Mouse (Mus musculus) right cerebral cortex, postnatal 36 days (tissue): ENCODE measurements around the gene Uhrf2.

Source experiments
- DNase-seq, 2 experiments: peaks; one replicate each; pipeline ENCODE4 v3.0.0; 2022; ENCODE audit warnings: low spot score in 2 of 2, mixed read lengths in 1 of 2

Uhrf2 gene

DNA sequence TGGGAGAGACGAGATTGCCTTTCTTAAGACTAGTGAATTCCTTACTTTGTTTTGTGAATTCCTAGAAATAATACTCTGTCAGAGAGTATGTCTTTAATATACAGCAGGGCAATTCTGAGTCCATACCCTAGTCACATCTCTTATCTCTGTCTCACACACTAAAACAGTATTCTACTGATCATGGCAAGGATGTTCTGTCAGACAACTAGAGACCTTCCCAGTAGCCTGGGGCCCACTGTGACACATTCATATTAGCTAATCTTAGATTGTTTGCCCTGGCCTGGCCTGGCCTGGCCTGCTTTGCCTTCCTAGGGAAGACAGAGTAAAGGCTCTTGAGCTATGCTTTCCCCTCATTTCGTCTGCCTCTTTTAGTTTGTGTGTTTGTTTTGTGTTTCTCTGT is 20.3 kb downstream of the Uhrf2 start:
- DNase-seq: no peak

DNA sequence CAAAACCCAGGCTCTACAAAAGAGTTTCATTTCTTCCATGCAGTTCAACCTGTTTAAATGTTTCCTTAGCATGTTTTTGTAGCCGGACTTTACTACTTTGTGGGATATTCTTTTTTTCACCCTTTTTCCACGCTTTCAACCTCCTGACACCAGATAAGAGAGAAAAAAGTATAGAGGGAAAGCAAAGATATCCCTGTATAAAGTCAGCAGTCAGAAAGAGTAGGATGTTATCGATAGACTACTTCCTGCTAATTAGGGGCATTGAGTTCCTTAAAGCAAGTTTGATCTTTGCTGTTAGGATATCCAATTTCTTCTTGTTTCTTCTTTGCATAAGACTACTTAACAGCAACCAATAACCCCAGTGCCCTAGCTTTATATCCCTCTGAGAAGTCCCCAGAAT is 21.2 kb downstream of the Uhrf2 start:
- no peak for DNase-seq

DNA sequence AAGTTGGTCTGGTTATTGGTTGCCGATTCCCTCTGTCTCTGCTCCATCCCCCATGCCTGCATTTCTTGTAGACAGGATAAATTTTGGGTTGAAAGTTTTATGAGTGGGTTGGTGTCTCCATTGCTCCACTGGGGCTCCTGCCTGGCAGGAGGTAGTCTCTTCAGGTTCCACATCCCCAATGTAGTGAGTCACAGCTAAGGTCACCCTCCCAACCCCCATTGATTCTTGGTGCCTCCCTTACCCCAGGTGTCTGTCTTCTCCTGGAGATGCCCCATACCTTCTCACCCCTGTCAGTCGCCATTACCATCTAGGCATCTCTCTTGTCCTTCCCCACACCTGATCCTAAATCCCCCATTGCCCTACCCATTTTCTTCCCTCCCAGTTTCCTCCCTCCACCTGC is 23.9 kb downstream of the Uhrf2 start:
- DNase-seq: no peak

DNA sequence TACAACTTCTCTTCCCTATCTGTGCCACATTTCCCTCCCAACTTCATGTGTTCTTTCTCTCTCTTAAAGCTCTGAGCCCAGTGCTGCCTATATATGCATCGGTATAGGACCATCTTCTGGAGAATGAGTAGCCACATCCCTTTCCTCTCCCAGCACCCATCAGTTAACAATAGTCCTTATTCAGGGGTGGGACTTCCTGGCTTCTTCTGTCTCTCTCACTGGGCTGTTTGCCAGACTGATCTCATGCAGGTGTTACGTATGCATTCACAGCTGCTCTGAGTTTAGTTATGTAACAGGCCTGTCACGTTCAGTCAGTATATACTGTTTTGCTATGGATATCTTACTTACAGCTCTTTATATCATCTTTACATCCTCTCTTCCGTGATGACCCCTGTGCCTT is 35.5 kb downstream of the Uhrf2 start:
- peak; percentile 7 to 9 for DNase-seq

DNA sequence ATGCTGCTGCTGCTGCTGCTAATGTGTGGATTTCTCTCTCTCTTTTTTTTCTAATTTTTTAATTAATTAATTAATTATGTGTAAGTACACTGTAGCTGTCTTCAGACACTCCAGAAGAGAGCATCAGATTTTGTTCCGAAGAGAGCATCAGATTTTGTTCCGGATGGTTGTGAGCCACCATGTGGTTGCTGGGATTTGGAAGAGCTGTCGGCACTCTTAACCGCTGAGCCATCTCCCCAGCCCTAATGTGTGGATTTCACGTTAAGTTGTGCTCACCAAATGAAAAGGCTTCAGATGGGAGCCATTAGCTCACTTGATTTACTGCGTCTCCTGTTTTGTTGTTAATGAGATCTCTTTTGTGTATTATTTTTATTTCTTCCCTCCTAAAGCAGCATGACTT is 59.9 kb downstream of the Uhrf2 start:
- DNase-seq: no peak

DNA sequence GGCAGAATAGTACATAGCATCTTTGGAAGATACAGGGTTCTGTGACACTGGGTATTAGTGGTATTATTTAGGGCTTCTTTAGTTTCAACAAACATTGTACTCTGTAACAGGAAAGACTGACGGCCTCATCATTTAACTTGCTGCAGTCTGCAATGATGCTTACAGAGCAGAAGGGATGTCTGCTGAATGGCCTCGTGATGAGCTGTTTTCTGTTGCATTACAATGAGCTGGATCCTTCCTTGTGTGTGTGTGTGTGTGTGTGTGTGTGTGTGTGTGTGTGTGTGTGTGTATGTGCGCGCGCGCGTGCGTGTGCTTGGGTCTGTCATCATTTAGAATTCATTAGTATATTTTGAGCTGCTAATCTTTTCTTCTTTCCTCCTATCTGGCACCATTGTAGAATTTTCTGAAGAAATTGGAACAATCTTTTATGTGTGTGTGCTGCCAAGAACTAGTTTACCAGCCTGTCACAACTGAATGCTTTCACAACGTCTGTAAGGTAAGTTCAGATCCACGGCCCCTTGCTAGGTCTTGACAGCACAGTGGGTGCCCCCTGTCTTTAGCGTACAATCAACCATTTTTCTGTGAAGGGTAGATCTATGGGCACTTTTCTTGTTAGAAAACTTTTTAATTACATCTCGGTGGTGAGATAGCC is 61.5 kb downstream of the Uhrf2 start:
- DNase-seq: no peak

DNA sequence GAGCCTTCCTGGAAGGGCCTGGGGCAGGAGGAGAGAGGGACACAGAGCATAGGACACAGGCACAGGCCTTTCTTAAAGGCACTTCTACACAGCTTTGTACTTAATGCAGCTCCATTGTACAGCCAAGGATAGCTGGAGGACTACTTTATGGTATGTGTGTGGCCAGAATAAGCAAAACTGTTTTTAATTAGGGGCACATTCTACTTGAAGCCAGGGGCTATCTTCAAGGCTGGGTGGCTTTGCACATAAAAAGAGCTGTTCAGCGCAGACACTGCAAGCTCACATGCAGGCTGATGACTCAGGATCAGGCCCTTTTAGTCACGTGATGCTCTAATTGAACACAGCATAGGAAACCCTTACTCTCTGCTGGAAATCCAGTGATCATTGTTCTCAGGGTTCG is 65.9 kb downstream of the Uhrf2 start:
- DNase-seq: no peak

DNA sequence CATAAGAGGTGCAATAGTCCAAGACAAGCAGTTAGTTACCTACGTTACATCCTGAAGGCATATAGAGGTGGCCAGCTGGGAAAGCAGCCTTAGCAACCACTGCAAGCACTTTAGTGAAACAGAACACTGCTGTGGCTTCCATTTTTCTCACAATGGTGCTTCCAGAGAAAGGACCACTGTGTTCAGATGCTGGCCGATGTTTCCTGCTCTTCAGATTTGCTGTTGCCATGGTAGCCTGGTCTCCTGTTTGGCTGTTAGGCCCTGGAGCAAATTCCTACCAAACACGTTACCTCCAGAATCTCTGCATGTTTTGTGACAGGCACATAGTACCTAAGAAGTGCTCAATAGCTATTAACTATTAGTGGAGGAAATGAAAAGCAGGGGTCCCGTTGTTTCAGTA is 66.7 kb downstream of the Uhrf2 start:
- DNase-seq: no peak

DNA sequence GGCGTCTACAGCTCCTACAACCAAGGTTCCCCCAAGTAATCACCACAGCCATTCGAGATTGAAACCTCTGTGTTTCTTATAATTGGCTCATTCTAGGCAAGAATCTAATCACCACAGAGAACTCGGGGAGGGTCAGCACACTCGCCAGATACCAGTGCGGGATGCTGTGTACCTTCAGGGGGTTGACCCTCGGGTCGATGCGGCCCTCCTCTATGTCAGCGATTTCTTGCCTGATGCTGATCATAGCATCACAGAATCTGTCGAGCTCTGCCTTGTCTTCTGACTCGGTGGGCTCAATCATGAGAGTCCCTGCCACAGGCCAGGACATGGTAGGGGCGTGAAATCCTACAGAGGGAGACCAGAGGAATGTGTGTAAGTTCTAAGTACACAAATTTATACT is 70.3 kb downstream of the Uhrf2 start:
- no peak for DNase-seq

DNA sequence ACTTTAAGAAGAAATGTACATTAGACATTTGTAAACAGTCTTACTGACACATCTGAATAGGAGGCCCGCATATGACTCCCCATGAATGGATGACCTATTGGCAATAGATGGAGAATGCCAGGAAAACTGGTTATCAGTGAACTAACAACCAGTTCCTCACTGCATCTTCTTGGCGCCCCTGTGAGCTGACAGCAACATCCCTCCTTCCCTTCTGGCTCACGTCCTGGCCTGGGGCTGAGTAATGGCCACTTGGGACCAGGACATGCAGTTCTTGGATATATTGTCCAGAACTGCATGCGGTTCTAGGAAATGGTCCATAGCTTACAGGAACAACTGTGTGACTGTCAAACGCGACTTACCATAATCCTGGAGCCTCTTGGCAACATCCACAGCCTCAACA is 72.3 kb downstream of the Uhrf2 start:
- no peak for DNase-seq

DNA sequence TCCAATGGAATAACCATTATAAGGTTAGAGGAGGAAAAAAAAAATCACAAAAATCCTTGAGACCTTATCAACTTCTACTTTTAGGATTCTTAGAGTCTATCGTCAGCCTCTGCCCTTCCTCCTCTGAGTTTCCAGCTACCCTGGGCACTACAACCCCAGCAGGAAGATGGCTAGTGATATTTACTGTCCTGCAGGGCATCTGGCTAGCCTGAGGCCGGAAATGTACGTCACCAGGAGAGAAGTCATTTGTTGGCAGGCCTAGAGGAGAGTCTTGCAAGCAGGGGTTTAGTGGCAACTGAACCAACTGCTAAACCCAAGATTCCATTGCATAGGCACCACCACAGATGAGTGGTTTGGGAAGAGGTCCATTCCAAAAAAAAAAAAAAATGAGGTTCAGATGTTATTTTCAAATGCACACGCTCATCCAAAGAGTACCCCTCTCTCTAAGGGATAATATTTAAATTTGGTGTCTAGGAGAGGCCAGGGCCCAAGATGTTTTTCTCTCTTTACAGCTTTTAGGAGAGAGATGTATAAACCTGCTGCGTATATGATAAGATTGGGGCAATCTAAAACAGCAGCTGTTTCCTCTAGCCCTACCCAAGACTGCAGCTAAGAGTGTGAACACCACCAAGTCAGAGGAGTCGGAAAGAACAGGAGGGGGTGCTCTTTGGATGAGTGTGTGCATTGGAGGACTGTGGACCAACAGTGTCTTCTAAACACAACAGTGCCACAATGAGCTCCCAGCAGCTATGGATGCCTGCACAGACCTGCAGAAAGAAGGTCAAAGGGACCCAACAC is 74.9 kb downstream of the Uhrf2 start:
- DNase-seq: no peak

DNA sequence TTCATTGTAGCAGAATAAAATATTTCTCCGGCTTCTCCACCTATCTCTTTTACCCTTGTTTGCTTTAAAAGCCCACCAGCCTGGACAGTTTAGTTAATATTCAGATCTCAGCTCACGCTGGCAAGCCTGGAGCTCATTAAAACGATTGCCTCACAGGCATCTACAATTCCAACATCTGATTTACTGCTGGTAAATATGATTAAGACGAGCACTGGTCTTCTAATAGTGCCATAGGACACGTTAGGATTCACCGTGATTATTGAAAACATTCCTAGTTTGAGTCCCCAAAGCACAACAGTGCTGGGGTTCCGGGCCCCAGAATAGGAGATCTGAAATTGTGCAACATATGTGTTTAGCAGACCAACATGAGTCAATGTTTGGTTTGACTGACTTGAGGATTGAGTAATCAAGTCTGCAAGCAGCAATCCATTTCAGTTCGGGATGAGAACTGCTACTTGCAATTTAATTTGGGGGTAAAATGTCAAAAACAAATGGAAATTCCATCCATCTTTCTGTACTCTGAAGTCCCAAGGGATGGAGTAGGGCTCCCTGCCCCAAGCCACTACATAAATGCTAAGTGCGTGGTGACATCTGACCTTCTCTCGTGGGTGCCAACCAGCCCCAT is 77.0 kb downstream of the Uhrf2 start:
- no peak for DNase-seq

DNA sequence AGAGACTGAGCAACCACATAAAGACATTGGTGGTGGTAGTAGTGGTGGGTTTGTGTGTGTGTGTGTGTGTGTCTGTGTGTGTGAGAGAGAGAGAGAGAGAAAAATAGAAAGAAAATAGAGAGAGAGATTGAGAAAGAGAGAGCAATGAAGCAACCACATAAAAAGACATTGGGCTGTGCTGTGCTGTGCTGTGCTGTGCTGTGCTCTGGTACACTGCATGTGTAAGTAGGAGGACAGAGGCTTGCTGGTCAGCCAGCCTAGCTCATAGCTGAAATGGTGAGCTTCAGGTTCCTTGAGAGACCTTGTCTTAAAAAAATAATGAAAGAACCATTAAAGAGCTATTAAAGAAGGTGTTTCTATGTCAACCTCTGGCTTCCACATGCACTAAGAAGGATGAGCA is 78.3 kb downstream of the Uhrf2 start:
- no peak for DNase-seq

DNA sequence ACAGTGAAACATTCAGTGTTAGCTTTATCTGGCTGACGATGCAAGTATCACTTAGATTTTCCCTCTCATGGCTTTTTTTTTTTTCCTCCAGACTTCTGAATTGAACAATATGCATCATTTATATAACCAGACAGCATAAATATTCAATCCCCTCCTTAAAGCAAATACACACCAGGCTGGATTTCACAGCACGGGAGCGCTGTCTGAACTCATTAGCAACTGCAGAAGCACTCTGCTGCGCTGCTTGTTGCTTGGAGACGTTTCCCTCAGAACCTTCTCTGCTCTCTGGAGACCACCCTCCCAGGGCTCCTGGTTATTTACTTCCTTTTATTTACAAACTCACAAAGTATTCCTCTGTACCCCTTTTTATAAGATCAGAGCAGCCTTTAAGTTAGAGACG is 78.8 kb downstream of the Uhrf2 start:
- DNase-seq: no peak

DNA sequence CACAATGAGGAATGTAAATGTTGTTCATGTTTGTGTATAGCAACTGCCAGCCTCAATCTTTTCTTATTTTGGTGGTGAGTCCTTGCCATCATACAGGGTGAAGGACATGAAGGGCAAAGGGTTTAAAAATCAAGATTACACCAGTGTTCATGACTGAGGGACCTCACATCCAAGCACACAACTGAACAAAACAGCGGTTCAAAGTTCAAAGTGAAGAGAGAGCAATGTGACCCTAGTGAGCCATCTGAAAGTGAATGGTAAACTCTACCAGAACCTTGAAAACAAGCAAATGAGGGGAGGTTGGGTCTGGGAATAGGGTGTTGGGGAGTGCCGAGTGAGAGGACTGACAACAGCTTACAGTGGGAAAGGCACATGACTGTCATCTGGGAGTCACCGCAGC is 81.1 kb downstream of the Uhrf2 start:
- DNase-seq: no peak

DNA sequence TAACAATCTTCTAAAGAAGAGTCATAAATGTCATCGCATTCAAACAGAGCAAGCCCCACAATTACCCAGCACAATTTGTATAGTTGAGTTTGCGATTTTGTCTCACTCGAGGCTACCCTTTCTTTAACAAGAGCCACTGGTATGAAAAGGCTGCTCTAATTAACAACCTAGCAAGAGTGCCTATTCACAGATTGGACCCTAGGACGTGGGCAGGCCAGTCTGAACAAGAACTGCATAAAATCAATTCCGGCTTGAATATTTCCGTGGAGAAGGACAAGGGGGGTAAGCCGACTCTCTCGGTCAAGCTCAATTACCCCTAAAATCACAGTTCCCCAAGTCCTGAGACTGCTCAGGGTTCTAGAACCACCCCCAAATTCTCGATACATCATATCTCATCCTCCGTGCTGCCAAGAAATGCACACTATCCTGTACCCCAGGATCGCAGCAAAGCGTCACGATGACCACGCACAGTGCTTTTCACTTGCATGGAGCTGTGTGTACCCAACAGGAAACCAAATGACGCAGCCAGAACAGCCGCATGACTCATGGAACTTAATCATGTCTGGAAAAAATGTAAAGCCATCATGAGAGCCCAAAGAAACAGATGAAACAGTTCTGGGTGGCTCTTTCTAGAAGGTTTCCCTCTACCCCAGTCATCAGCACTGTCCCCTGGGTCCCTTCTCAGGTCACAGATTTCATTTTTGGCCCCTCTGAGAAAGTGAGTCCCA is 82.8 kb downstream of the Uhrf2 start:
- DNase-seq: peak in 1 of 2 experiments; percentile 42

DNA sequence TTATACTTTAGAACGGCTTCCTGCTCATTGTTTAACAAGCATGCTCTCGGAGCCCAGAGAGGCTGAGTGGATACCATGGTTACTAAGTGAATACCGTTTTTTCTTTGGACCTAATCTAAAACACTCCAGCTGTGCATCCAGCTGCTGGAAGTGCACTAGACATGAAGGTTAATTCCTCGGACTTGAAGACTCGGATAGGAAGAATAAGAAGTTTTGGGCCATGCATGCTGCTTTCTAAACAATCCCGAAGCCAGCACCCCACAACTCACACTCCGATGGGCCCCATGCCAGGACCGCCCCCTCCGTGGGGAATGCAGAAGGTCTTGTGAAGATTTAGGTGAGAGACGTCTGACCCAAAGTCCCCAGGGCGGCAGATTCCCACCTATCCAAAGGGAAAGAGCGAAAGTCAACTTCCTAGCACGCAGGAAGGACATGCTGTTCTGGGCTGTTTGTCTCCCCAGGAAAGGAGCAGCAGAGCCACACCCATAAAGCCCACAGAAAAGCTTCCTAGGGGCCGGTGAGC is 84.7 kb downstream of the Uhrf2 start:
- DNase-seq: no peak

DNA sequence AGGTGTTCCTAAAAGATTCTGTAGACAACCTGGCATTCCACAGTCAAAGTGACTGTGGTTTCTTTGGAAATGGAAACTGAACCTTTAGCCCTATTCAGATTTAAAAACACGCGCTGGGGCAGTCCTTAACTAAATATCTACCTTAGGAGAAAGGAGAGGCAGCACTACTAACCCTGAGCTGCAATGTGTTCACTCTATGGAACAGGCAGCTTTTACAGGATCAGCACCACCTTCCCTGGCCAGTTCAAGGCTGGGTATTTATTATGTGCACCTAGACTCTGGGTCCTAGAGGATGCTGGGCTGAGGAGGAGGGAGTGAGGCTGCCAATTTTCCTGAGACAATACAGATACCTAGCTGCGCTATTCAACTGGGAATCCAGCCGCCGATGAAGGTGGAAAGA is 85.3 kb downstream of the Uhrf2 start:
- no peak for DNase-seq

DNA sequence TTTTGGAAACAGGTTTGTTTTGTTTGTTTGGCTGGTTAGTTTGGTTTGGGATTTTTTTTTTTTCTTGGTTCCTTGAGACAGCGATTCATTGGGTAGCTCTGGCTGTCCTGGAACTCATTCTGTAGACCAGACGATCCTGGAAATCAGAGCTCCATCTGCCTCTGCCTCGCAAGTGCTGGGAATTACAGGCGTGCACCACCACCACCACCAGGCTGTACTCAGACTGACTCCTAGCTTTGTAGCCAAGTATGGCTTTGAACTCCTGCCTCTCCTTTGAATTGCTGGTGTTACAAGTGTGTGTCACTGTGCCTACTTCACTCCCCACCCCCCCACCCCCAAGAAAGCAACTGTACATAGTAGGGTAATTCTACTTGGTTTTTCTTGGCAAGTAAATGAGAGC is 86.9 kb downstream of the Uhrf2 start:
- no peak for DNase-seq

DNA sequence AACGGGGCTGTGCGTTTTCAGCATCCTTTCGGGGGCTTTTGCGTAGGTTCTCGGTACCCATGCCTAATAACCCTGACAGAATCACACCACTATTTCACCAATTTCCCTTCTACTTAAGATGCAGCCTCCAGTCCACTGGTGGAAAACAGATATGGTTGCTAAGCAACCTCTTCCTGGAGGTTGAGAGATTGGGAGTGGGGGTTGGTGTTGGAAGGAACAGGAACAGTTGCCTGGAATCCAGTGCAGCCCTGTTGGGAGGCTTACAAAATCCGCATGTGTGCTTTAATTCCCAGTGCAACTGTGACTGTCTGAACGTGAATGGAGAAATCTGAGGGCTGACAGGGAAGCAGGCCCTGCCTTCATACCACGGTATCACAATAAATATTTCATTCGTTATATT is 87.5 kb downstream of the Uhrf2 start:
- peak; percentile 45 to 63 for DNase-seq

DNA sequence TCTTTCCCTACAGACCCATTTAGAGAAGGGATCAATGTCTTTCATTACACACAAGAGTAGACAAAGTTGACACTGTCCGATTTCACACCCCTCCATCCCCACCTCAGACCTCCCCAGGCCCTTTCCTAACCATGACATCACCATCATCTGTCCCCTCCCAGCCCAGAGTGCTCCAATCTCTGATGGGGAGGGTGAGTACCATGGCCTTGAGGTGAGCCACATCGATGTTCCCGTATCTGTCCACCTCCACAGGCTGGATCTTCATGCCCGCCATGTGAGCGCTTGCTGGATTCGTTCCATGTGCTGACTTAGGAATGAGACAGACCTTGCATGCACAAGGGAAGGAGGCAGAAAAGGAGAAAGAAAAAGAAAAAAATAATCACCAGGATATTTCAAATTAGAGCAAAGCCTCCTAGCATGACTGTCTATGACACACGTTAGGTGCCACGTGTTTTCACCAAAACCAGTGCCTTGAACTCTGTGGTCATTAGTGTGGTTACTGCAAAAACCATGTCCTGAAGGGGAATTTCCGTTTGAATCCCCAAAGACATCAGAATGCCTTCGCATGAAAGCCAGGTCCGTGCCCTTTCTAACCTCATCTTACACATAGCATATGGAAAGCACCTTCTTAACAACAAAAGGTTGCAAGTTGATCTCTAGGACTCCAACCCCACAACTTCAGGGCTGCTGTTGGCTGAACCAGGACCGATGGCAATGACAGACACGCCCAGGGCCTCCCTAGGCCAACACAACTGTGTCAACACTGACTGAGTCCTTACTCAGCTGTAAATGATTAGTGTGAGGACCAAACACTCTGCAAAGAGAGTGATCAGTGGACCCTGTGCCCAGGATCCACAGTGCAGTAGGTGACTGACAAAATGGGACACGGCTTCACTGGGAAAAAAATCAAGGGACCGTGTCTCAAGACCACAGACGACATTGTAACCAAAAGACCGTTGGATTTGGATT is 88.3 kb downstream of the Uhrf2 start:
- DNase-seq: no peak
